Mouse (Mus musculus) E14TG2a.4 (cell line): ENCODE measurements around the gene Dgcr2.

Experiments used
- CTCF ChIP-seq: conservative IDR thresholded peaks from 2 replicates; pipeline ENCODE4 v1.5.1; 2014; ENCODE audit warnings: low read length
- NANOG ChIP-seq: IDR thresholded peaks from 2 replicates; pipeline ENCODE4 v1.6.1; 2014; ENCODE audit warnings: borderline replicate concordance, low read length, mixed read lengths

DNA sequence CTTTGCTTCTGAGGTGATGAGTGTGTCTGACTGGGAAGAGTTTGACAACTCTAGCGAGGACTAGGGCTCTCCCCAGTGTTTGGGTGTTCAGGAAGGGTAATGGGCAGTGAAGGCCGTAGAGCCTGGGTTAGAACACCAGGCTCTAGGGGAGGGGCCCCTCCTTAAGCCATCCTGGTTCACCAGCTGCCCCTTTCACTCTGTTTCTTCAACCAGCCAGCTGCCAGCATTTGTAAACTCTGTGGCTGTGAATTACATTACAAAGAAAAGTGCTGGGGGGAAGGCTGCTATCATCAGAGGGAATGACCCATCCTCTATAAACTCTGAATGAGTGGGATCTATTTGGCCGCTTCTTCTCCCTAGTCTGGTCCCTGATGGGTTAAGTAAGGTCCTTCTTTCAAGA, 105.6 kb downstream of the Dgcr2 start:
- no peak for TF ChIP-seq CTCF
- no peak for TF ChIP-seq NANOG
